Mouse (Mus musculus): ENCODE data around the gene Psph.
"Not testable (repeated sequence)": the region's sequence is repeated elsewhere in the genome, so short reads cannot be mapped to it uniquely, and the experiment has no call there.

The Psph gene

DNA sequence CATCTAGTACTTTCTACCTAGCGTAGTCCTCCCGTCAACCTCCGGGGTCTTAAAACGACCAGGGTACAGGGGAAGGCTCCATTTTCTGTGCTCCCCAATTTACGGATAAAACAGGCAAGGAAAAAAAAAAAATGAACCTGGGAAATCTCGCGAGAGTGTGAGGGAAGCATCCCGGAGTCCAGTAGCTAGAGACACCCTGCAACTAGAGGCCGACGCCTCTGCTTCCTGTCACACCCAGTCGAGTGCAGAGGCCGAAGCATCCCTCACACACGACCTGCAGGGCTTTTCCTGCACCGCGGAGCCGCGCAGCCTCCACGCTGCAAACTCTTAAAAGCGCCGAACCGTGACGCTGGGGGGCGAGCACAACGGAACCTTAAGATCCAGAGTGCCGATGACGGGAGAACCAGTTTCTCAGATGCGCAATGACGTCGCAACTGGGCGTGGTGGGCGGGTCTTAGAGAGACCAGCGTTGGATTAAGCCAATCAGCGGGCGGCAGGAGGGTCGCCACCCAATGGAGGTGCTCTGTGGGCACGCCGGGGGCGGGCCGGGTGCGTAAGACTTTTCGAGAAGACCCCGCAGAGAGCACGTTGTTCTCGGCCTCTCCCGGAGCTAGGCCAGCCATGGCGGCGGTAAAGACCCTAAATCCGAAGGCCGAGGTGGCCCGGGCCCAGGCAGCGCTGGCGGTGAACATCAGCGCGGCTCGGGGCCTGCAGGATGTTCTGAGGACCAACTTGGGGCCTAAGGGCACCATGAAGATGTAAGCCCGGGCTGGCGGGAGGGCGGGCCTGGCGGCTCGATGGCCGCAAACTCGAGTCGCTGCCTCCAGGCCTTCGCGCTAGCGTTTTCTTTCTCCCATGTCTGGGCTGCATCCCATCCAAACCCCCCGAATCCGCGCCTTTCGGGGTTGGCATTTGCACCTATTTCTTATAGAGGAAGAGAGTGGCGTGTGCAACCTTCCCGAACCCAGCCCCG is at the start of gene Psph:
TSS of gene Psph (minus strand) at position 632 of the 973 bp plus-strand sequence.
- peak; percentile 100 for DNase-seq (ENCODE audit: low read depth, low spot score)

DNA sequence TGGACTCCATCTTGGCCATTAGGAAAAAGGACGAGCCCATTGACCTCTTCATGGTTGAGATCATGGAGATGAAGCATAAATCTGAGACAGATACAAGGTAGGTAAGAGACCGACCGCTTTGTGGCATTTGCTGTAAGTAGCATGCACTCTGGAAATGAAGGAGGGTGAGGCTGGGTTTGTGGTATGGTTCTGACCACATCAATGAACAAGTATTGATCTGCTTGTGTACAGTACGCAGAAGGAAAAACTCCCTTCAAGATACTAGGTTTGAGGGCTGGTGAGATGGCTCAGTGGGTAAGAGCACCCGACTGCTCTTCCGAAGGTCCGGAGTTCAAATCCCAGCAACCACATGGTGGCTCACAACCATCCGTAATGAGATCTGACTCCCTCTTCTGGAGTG is 3.3 kb upstream of the Psph start:
- DNase-seq (ENCODE audit: low read depth, low spot score), result not testable (repeated sequence)

DNA sequence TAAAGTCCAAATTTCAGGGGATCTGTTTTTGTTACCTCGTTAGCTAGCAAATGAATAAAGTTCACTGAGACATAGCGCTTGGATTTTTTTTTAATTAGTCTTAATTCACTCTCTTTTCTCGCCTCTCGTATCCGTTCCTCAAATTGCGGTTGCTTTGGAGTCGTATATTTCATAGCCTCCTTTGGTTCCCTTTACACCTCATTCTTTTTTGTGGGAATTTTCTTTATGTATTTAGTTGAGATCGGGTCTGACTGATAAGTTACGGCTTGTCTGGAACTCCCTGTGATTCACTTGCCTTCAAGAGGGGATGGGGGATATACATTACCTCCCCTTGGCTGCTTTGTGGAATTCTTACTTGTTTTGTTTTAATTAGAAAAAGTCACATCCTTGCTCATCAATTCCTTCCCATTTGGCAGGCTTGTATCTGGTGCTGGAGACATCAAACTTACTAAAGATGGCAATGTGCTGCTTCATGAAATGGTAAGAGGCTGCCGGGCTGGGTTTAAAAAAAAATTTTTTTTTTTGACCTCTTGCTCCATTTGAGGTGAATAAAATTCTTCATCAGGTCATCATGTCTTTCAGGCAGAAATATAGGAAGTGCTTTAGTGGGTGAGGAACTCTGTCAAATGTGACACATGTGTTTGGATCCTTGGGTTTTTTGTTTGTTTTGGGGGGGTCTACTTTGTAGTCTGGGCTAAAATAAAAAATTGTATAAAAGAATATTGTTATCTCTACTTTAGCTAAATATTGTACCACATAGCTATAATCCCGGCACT is 757 bp upstream of the Psph start:
- DNase-seq (ENCODE audit: low read depth, low spot score), result no peak

DNA sequence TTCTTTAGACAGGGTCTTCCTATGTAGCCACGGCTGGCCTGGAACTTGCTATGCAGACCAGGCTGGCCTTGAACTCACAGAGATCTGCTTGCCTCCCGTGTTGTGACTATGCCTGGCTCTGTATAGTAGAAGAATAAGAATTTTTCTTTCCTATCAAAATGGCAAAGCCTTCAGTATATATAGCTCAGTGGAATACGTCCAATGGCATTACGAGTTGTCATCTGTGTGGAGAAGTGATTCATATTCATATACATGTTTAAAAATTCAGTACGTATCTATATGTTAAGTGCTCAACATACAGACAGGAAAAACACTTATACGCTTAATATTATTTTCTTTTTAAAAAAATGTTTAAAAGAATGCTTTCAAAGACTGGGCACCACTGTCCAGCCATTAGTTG is 1.1 kb downstream of the Psph start:
- no peak for DNase-seq (ENCODE audit: low read depth, low spot score)

DNA sequence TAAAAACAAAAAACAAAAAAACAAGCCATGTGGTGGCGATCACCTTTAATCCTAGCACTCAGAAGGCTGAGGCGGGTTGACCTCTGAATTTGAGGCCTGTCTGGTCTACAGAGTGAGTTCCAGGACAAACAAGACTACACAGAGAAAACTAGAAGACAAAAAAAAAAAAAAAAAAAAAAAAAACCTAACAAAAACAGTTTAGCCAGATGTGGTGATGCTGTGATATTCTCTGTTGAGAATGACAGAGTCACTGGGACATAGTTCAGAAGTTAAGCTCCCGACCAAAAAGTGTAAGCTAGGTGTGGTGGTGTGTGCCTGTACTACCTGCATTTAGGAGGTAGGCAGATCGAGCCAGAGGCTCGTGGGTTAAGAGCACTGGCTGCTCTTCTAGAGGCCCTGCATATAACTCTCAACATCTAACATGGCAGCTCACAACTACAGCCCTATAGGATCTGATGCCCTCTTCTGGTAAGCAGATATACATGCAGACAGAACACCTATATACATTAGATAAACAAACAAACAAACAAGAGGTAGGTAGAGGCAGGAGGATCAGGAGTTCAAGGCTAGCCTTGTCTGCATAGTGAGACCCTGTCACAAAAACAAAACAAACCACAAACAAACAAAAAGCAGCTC is 1.9 kb downstream of the Psph start:
- no peak for DNase-seq (ENCODE audit: low read depth, low spot score)

DNA sequence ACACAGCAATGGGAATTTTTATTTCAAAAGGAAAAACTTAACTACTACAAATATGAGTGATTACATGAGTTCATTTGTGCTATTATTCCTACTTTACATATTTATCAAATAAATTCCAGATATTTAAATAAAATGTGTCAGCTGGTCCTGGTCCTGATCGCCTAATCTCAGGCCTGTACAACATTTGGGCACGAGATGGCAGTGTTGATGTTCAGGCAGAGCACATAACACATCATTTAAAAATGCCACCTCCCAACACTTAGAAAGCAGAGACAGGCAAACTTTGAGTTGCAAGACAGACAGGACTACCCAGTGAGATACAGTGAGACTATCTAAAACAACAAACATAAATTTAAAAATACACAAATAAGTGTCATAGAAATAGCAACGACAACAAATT is 5.0 kb downstream of the Psph start:
- DNase-seq (ENCODE audit: low read depth, low spot score), result peak; percentile 8

DNA sequence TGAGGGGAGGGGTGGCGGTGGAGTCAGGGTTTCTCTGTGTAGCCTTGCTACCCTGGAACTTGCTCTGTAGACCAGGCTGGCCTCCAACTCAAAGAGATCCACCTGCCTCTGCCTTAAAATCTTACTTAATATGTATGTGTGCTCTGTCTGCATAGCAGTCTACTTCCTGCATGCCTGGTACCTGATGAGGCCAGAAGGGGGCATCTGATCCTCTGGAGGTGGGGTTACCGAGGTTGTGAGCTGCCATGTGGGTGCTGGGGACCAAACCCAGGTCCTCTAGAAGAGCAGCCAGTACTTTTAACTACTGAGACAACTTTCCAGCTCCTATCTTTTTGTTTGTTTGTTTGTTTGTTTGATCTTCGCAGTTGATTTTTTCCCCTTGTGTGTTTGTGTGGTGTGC is 7.1 kb downstream of the Psph start:
- DNase-seq (ENCODE audit: low read depth, low spot score), result no peak

DNA sequence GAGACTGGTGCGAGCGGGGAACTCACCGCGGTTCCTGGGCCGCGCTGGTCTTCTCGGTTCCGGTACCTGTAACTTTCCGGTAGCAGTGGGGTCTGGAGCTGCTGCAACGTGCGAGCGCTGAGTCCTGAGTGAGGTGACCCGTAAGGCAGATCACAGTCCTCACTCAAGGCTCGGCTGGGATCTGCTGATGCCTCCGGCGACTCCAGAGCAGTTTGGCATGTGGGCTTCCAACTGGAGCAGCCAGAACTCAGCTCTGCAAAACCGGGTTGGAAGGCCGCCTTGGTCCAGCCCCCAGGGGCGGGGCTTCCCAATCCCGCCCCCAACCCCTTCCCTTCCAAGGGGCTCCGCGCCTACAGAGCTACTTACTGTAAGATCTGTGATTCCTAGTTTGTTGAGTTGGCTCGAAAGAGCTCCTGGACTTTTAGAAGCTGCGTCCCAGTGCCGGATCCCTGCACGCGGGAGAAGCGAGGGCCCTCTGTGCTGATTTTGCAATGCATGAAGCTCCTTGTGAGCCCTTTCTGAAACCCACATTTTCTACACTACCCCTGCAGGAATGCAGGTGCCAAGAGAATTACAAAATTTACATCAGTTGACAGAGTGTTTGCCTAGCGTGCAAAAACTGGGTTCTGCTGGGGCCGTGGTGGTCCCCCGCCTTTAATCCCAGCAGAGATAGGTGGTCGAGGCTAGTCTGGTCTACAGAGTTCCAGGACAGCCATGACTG is 8.1 kb downstream of the Psph start:
- DNase-seq (ENCODE audit: low read depth, low spot score), result peak; percentile 67

DNA sequence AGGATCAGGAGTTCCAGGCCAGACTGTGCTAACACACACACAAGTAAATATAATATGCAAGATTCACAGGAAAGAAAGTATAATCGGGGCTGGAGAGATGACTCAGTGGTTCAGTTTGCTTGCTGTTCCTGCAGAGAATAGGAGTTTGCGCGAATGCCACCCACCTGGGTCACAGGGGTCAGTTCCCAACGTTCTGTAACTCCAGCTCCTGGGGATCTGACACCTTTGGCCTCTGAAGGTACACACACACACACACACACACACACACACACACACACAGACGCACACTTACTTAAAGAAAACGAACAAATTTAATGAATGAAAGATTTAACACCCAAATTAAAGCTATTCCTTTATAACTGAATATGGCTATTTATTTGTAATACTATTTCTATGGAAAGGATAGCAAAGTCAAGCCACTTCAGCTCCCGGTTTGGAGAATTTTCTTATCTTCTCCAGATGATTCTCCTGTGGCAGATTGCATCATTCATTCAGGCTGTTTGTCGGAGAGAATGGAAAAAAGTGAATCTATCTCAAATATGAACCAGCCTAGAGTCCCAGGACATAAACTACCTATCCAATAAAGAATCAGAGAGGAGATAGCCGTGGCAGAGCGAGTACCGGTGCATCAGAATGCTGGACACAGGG is 8.8 kb downstream of the Psph start:
- no peak for DNase-seq (ENCODE audit: low read depth, low spot score)

DNA sequence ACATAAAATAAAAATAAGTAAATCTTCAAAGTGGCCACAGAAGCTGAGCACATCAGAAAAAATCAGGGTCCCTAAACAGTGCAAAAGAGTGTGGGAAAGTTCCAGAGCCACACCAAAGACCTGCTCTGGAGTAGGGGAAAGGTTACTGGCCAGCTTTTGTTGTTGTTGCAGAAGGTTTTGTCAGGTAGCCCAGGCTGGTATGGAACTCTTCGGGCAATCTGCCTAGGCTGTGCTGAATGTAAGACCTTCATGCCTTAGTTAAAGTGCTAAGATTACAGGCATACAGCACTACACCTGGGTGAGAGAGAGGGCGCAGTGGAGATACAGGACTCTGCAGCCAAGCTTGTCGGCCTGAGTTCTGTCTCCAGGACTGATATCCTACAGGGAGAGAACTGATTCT is 12.6 kb downstream of the Psph start:
- DNase-seq (ENCODE audit: low read depth, low spot score), result no peak

DNA sequence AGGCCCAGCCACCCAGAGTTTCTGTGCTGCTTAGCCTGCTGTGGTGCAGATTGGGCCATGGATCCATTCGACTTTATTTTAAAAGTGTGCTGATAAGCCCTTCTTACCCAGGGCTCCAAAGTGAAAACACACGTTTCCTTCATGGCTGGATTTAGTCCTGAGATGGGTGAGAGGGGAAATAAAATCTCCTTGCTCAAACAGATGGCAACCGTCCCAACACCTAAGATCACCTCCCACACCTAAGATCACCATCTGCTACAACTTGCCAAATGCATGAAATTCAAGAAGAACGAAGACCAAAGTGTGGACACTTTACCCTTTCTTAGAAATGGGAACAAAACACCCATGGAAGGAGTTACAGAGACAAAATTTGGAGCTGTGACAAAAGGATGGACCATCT is 13.9 kb downstream of the Psph start:
- DNase-seq (ENCODE audit: low read depth, low spot score), result not testable (repeated sequence)

DNA sequence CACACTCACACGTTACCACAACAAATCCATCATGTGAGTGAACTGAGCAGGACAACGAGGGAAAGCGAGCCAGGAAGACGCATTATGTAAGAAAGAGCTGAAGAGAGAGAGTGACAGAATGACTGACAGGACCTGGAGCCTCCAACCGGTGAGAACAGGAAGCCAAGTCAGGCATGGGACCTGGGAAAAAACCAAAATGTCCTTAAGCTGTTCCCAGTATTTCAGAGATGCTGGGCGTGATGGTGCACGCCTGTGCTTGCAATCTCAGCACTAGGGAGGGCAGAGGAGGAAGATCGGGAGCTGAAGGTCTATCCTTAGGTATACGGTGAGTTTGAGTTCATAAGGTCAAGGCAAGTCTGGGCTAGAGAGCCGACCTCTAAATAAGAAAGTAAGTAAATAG is 14.8 kb downstream of the Psph start:
- DNase-seq (ENCODE audit: low read depth, low spot score), result no peak

DNA sequence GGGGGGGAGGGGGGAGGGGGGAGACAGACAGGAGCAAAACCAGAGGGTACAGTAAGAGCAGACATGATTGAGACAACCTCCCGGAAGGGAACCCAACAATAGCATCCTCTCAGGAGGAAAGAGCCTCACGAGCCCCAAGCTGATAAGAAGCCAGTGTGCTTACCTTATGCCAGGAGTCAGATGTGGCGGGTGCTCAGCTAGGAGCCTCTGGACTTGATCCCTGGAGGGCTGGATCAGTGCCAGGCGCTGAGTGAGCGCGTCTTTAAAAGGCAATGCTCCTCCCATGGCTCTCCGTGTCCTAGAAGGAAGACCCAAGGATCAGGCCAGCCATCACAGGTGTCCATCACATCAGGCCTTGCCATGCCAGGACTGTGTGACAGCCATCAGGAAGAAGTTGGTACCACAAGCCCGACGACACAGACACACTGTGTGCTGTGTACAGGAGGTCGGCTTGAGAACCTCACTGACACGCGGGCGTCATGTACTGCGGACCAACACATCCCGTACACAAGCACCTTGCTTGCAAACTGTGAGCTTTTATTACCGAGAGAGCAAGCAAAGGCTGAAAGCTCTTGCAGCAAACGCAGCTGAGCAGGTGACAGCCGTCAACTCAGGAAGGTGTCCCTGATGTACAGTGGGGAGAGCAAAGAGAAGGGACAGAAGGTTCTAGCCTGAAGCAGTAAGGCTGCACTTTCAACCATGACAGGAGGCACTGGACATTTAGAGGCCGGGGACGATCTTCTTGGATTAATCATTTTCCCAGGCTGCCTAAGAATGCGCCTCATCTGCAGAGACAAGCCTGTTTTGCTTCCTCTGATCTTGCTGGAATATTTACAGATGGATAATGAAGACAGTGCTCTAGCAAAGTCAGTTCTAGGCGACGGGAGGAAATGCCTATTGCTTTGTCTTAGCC is 16.6 kb downstream of the Psph start:
- DNase-seq (ENCODE audit: low read depth, low spot score), result no peak

DNA sequence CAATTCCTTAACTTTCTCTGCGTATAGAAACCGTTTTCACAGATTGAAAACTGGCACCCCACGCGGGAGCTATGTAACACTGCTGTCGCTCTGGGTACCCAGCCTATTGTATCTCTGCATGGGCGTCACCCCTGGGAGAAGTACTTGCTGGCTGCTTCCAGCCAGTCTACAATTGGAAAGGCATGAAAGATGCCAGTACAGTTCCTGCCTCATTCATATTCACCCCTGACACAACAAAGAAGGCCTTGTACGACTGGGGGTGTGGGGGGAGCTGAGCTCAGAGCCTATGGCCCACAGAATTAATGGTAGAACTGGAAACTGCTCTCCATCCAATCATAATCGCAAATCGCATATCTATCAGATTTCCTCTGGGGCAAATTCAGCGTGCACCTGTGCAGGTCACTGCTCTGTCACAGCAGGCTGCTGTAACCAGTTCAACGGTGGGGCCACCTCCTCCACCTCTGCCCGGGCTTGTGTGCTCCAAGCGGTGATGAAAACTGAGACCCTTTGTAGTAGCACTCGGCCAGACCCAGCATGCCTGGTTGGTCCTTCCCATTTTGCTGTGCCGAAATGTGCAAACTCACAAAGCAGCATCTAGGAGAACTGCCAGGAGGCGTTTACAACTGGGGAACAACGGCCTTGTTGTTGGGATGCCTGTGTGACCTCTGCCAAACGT is 25.2 kb downstream of the Psph start:
- DNase-seq (ENCODE audit: low read depth, low spot score), result no peak

DNA sequence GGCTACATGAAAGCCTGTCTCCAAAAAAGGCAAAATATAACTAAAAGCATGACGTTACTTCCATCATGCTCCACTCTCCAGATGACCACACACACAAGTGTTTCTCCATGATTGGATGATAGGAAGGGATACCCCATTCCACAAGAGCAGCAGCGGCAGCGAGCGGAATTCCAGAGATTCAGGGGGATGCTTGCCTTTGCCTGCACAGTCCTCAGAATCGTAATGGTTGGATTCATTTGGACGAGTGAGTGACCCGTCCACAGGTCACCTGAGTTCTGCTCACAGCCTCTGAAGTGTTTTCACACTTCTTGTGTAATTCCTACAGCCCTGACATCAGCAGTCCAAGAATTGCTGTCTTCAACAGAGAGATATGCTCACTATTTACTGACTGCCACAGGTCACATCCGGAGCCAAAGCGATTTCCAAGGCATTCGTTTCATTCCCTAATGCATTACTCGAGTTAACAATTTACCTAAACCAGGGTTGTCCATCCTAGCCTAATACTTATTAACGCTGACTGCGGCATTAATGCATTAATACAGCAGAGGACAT is 27.2 kb downstream of the Psph start:
- no peak for DNase-seq (ENCODE audit: low read depth, low spot score)

DNA sequence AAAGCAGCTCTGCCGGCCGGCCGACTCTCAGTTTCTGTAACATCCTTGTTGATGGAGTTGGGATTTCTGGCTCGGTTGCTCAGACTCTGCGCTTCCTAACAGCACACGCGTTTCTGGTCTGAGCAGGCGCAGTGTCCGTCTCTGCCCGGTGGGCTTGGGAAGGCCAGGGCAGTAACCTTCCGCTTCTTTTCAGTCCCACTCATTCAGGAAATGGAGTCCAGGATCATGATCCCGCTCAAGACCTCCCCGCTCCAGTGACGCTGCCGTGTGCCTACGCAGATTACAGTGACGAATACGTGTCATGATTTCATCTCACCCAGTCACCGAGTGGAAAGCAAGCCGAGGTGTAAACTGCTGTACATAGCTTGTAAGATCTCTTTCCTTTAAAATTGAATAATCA is 30.4 kb downstream of the Psph start:
- no peak for DNase-seq (ENCODE audit: low read depth, low spot score)

DNA sequence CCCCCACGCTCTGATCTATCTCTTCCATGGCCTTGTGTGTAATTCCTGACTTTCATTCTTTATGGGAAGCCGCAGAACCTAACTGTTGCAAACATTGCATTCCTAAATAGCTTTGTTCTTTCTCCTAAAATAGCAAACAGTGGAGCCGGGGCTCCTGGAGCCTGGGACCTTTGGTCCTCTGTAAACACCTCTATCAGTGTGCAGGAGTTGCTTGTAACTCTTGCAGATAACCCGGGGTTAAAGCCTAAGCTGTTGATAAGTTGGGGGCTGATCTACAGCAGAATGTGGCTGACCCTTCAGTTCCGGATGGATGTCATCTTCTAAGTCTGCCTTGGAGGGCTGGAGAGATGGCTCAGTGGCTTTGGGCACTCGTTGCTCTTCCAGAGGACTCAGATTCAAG is 43.2 kb downstream of the Psph start:
- DNase-seq (ENCODE audit: low read depth, low spot score), result no peak

DNA sequence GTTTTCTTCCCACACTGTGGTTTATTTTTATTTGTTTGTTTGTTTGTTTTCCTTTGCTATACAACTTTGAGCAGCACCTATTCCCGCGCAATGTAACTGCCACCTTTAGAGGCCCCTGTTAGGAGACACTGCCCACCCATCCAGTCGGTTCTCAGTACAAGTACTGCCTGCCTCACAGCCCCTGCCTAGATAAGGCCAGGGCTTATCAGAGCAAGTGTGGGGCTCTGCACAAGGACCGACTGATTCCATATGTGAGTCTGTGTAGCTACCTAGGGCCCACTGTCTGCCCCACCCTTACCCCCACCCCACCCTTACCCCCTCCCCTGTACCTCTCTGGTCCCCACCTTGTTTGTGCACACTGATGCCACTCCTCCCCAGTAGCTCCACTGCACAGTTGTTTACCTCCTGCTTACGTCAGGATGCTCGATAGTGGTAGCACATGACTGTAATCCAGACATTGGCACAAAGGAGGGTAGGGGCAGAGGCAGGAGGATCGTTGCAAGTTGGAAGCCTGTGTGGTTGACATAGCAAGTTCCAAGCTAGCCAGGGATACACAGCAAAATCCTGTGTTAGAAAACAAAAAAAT is 44.3 kb downstream of the Psph start:
- DNase-seq (ENCODE audit: low read depth, low spot score), result no peak

DNA sequence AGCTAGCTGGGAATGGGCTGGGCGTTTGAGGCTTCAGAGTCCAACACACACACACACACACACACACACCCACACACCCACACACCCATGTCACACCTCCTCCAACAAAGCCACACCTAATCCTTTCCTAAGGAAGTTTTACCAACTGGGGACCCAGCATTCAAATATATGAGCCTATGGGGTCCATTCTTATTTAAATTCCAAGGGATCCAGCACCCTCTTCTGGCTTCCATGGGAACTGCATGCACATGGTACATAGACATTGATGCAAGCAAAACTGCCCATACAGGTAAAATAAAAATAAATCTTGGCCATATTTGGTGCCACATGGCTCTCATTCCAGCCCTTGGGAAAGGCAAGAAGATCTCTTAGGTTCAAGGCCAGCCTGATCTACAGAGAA is 46.3 kb downstream of the Psph start:
- no peak for DNase-seq (ENCODE audit: low read depth, low spot score)

All from embryo, embryonic 11.5 days (tissue).